Mouse (Mus musculus) T-cell, adult 66 days (primary cell): Measurements from ENCODE around the gene Ccrl2. TPM values are rescaled to one million over a fixed set of nuclear protein-coding genes. Genes with fewer than 3 reads are reported as not detected.

Experiments used
- total RNA-seq, 2 experiments: library from RNA; stranded (reverse); gene quantifications; 3 replicates in 1 of 2; 4 replicates in 1 of 2; pipeline ENCODE4 v1.2.4; 2023

Gene Ccrl2
- 1 to 10 TPM; 3.1 to 4.7 TPM for total RNA-seq

GRCm38 (mm10) chr9:111056798-111057543 is at the start of gene Ccrl2:
Gene Ccrl2 (minus strand): TSS chr9:111057519.

GRCm38 (mm10) chr9:111019022-111019421 is 38.3 kb downstream of the Ccrl2 start, which contains the start of gene Ltf:
Gene Ltf (plus strand): TSS chr9:111019271.

Other genes starting within 250 kb of the Ccrl2 start
- not detected for gene Prss44, start 243.5 kb downstream of the Ccrl2 start, total RNA-seq
- gene Prss43, start 230.8 kb downstream of the Ccrl2 start, total RNA-seq, result not detected
- not detected for gene Prss45, start 222.9 kb downstream of the Ccrl2 start, total RNA-seq
- gene Prss46, start 213.0 kb downstream of the Ccrl2 start, total RNA-seq, result not detected
- gene Prss50, start 199.6 kb downstream of the Ccrl2 start, total RNA-seq, result under 1 TPM in 1 of 2 experiments, not detected in 1; 0.92 TPM
- gene Als2cl, start 177.6 kb downstream of the Ccrl2 start, total RNA-seq, result 100 to 1,000 TPM; 470 to 474 TPM
- gene Tmie, start 177.4 kb downstream of the Ccrl2 start, total RNA-seq, result 10 to 100 TPM; 29.8 to 30.7 TPM
- gene Fam240a, start 140.7 kb downstream of the Ccrl2 start, total RNA-seq, result 1 to 10 TPM; 3.6 to 5.6 TPM
- under 1 TPM in 1 of 2 experiments, not detected in 1; 0.86 TPM for gene Tdgf1, start 111.4 kb downstream of the Ccrl2 start, total RNA-seq
- under 1 TPM; 0.15 to 0.35 TPM for gene Lrrc2, start 106.0 kb downstream of the Ccrl2 start, total RNA-seq
- not detected for gene Rtp3, start 66.9 kb downstream of the Ccrl2 start, total RNA-seq
- gene Ltf, start 38.2 kb downstream of the Ccrl2 start, total RNA-seq, result 1 to 10 TPM; 4.8 to 5.4 TPM
- gene Lrrfip2, start 60.1 kb upstream of the Ccrl2 start, total RNA-seq, result 10 to 100 TPM; 27.0 to 27.1 TPM
- 10 to 100 TPM; 40.7 to 49.5 TPM for gene Mlh1, start 214.3 kb upstream of the Ccrl2 start, total RNA-seq
- 10 to 100 TPM; 31.3 to 33.1 TPM for gene Epm2aip1, start 214.4 kb upstream of the Ccrl2 start, total RNA-seq